Mouse (Mus musculus): Measurements from ENCODE around the gene Ceacam9. TPM values are rescaled to one million over a fixed set of nuclear protein-coding genes. Genes with fewer than 3 reads are reported as not detected.

The Ceacam9 gene
- total RNA-seq, 2 experiments from 2014 or later, result 0.22 TPM; not detected in 1

DNA sequence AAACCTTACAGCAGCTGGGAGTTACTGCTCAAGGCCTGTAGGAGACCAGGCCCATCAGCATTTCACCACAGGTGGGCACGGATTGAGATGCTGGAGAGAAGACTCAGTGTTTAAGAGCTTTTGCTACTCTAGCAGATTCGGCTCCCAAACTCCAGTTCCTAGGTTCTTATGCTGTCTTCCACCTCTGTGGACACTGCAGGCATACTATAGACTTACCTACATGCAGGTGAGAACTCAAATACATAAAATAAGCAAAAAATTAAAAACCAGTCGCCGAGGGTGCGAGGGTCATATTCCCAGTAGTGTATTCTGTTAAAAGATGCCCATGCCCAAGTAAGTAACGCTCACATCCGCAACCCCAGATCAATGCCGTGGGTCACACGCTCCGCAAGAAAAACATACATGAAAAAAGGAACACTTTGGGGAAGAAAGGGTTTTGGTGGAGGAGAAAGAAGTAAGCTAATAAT, 15.9 kb downstream of the Ceacam9 start:
- intact Hi-C loops (cut with DNase I), result no loop called here
- DNase-seq (ENCODE audit: low spot score in 2 of 2), result no peak

DNA sequence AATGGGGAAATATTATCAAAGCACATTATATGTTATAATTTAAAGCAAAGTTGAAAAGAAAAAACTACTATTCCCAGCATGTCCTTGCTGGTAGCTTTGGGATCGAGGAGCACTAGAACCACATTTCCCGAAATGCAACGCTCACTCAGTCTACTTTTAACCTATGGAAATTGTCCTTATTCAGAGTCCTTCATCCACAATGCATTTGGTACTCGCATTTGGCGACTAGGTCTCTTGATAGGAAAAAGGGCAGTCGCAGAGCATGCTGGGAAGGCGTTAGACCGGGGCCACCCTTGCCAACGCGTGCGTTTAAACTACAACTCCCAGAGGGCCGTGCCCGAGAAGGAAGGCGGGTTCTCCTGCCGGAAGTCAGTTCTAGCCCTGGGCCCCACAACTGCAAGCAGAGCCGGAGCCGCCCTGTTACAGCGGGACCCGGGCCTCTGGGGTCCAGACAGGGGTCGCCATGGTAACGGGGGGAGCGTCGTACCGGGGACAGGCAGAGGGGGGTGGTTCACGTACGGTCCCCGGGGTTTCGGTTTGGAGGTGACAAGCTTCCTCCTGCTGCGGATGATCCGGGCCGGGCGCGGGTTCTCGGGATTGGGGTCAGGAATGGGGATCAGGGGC, 16.5 kb downstream of the Ceacam9 start, which contains the start of gene Ap2s1:
Ap2s1 (plus strand) TSS at position 338 of the 624 bp plus-strand sequence.
- intact Hi-C loops (cut with DNase I), result no loop called here
- DNase-seq (ENCODE audit: low spot score in 2 of 2), result peak; percentile 98

DNA sequence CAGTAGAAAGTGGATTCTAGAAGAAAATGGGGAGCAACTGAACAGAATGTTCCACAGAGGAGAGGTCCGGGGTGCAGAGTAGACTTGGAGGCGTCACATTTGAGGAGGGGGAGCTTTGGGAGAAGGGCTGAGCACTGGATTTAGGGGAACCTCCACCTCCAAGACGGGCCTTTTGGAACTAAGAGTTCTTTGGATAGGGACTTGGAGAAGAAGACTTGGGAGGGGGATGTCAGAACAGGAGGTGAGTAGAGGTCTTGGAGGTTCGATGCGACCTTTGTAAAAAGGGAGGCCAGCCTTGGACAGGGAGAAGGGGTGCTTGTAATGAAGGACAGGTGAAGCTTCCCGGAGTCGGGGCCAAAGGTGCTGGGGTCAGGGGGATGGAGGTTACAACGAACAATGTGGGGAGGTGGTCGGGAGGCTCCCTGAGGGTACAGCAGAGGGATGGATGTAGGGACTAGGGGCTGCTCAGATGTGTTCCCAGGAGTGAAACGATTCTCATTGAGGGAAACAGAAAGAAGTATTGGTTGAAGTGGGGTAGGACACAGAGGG, 17.4 kb downstream of the Ceacam9 start:
- no peak for DNase-seq (ENCODE audit: low spot score in 2 of 2)

DNA sequence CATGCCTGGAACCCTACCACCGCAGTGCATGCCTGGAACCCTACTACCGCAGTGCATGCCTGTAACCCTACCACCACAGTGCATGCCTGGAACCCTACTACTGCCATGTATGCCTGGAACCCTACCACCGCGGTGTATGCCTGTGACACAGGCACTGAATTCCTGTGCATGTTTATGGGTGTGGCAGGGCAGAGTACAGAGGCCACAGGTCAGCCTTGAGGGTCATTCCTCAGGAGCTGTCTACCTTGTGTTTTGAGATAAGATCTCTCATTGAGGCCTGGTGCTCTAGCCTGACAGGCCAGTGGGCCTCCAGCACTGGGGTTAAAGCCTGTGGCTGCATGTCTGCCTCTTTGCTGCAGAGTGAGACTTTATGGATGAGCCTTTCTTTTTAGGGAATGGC, 23.6 kb downstream of the Ceacam9 start:
- intact Hi-C loops (cut with DNase I), result loop anchor here (10.0 kb wide), 1 partner anchor 139 kb away; no protein-coding TSS in a partner anchor
- DNase-seq (ENCODE audit: low spot score in 2 of 2), result no peak

More for the DNA sequence above, 17.4 kb downstream of the Ceacam9 start:
- intact Hi-C loops (cut with DNase I), result no loop called here

DNA sequence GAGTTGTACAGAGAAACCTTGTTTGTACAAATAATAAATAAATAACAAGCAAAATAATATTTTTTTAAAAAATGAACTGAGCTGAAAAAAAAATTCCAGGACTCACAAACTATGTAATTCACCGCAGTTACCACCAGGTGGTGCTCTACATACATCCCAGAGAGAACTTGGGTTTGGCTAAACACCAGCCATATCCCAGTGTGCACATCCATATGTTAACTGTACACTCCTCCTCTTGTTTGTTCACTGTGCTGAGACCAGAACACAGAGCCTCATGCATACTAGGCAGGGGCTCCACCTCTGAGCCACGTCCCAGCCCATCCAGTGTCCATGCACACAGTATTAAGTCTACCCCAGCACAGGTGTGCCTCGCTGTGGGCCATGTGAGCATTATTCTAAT, 24.4 kb downstream of the Ceacam9 start:
- intact Hi-C loops (cut with DNase I), result loop anchor here (2.0 to 10.0 kb wide), 2 partner anchors 63 to 139 kb away; no protein-coding TSS in a partner anchor
- DNase-seq (ENCODE audit: low spot score in 2 of 2), result no peak

- intact Hi-C loops (cut with DNase I), result loop anchor here (2.0 to 10.0 kb wide), 2 partner anchors 61 to 137 kb away; no protein-coding TSS in a partner anchor
- no peak for DNase-seq (ENCODE audit: low spot score in 2 of 2)
Observed at GRCm38 (mm10) chr7:16747656-16748055, 25.9 kb downstream of the Ceacam9 start.

GRCm38 (mm10) chr7:16752016-16752415, 30.3 kb downstream of the Ceacam9 start:
- intact Hi-C loops (cut with DNase I), result no loop called here
- peak in 1 of 2 experiments; percentile 29 for DNase-seq (ENCODE audit: low spot score in 2 of 2)

DNA sequence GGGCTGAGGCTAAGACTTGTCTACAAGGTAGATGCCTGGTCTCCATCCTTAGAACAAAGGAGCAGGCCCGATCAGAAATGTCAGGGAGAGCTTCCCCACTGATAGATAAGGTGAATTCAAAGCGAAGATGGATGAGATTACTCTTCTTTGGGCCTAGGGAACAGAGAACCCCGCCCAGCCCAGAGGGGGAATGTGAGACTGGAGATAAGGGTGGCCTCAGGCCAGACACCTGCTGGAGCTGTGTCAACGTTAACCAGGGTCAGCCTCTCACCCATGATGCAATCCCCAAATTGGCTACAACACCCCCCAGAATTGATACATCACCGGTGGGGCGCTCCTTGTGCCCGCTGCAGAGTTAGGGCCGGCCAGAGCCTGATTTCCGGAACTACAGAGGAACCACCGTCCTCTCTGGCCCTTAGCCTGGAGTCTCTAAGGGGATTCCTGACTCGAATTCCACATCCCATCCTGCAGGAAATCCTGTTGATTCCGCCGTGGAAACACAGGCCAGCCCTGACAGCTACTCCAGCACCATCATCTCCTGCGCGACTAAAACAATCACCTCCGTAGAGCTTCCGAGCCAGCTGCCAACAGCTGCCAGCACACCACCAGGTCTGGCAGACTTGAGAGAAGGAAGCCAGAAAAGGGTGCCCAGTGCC, 33.8 kb downstream of the Ceacam9 start:
- intact Hi-C loops (cut with DNase I), result no loop called here
- no peak for DNase-seq (ENCODE audit: low spot score in 2 of 2)

DNA sequence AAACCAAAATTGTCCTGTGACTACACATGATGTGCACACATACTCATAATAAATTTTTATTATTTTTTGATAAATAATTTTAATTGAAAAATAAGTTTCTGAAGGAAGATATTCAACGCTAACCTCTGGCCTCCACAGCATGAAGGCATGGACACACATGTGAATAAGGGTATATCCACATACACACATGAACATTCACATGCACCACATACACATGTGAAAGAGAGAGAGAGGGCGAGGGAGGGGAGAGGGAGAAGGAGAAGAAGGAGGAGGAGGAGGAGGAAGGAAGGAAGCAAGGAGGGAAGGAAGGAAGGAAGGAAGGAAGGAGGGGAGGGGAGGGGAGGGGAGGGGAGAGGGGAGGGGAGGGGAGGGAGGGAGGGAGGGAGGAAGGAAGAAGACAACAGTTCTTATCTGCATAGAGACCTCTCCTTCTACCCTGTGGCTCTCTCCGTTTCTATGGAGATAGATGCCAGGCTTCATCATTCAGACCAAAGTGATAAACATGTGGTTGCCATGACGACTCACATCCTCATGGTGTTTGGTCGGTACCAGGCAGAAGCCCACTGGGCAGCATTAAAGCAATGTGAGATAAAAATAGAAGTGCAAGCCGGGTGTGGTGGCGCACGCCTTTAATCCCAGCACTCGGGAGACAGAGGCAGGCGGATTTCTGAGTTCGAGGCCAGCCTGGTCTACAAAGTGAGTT, 37.3 kb downstream of the Ceacam9 start:
- DNase-seq (ENCODE audit: low spot score in 2 of 2), result no peak
- intact Hi-C loops (cut with DNase I), result no loop called here

DNA sequence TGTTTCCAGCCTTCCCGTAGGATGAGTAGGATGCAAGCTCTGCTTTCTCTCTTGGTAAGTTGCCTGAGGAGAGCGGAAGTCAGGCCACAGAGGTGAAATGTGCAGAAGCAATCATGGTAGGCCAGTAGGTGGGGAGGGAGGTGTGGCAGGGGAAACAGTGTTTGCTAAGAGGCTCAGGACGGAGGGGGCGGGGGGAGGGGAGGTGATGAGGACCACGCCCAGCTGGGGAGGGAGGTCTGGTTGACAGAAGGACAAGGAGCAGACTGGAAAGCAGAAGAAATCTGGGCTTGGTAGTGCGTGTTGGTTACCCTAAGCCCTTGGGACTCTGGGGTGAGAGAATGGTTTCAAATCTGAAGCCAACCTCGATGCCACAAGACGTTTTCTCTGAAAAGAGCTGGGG, 38.6 kb downstream of the Ceacam9 start:
- DNase-seq (ENCODE audit: low spot score in 2 of 2), result no peak
- intact Hi-C loops (cut with DNase I), result no loop called here

DNA sequence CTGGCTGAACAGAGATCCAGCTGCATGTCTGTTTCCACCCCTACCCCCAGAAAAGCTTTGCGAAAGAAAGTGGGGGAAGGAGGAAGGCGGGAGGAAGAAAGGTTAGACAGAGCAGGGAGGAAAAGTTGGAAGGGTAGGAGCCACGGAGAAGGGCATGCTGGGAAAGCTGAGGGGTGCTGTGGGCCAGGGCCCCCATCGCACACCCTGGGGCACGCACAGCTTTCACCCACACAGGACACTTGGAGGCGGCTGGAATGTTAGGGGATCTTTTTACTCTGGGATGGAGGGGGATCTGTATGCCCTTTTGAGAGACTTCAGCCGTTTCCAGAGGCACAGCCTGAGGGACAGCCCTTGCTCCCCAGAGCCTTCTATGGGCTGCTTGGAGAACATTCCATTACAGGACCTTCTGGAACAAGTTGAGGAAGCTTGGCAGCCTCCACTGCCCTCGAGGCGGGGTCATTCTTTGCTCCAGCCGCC, 39.3 kb downstream of the Ceacam9 start:
- intact Hi-C loops (cut with DNase I), result no loop called here
- DNase-seq (ENCODE audit: low spot score in 2 of 2), result no peak

DNA sequence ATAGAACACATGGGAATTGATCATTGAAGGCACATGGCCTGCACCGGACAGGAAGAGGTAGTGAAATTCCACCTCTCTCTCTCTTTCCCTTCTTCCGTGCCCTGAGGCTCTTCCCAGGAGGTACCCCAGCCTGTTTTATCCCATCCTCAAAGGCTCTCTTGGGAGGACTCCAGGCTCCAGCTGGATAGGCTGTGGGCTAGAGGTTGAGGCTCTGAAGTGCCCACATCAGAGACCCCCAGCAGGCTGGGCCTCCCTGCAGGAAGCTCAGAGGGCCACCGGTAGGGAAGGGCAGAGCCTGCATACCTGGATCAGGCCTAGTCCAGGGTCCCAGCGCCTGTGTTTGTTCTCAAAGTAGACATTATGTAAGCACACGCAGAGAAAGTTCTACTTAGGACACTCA, 39.9 kb downstream of the Ceacam9 start:
- no peak for DNase-seq (ENCODE audit: low spot score in 2 of 2)
- intact Hi-C loops (cut with DNase I), result no loop called here

DNA sequence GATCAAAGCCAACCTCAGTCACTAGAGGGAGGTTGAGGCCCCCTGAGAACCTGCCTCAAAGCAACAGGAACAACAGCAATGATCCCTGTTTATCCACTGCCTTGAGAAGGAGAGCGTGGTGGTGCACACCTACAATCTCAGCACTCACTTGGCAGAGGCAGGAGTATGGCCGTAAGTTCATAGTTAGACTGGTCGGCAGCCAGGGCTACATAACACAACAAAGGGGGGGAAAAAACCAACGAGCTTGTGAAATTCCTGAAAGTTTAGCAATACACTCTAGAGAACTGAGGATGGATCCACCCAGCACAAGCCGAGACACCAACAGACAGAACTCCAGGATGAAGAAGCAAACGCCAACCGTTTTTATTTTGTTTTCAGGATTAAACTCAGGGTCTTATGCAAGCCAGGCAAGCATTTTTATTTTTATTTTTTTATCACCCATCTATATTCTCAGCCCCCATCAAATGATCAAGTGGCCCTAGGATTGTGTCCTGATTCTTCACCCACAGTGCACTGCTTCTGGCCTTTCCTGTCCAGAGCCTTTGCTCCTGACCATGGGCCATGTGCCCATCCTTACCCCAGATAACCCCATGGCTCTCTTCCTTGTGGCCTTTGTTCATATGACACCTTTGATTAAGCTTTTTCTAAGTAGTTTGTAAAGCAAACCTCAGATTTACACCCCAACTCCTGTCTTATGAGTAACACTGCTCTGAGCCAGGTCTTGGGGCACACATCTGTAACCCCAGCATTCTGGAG, 41.9 kb downstream of the Ceacam9 start:
- intact Hi-C loops (cut with DNase I), result no loop called here
- DNase-seq (ENCODE audit: low spot score in 2 of 2), result no peak

- intact Hi-C loops (cut with DNase I), result no loop called here
- DNase-seq (ENCODE audit: low spot score in 2 of 2), result no peak
Observed at GRCm38 (mm10) chr7:16766443-16766842, 44.7 kb downstream of the Ceacam9 start.

Other genes with a start within 250 kb of the Ceacam9 start
- gene Npas1, start 244.2 kb upstream of the Ceacam9 start, total RNA-seq (2021), result 1 to 10 TPM; 9.9 to 10.0 TPM
- gene Arhgap35, start 106.9 kb upstream of the Ceacam9 start, total RNA-seq (2021), result 100 to 1,000 TPM; 134 to 138 TPM
- gene Ceacam15, start 46.2 kb upstream of the Ceacam9 start, total RNA-seq (2021), result not detected
- gene Ap2s1, start 16.5 kb downstream of the Ceacam9 start, total RNA-seq (2021), result 100 to 1,000 TPM; 264 to 316 TPM
- gene Slc1a5, start 59.4 kb downstream of the Ceacam9 start, total RNA-seq (2021), result 1 to 10 TPM; 3.7 to 7.6 TPM
- 100 to 1,000 TPM; 310 to 320 TPM for gene Strn4, start 94.0 kb downstream of the Ceacam9 start, total RNA-seq (2021)
- 10 to 100 TPM; 50.4 to 62.8 TPM for gene Fkrp, start 94.8 kb downstream of the Ceacam9 start, total RNA-seq (2021)
- gene Prkd2, start 121.0 kb downstream of the Ceacam9 start, total RNA-seq (2021), result 1 to 10 TPM; 3.1 to 7.1 TPM
- 100 to 1,000 TPM; 179 to 210 TPM for gene Dact3, start 153.4 kb downstream of the Ceacam9 start, total RNA-seq (2021)
- gene Gng8, start 169.9 kb downstream of the Ceacam9 start, total RNA-seq (2021), result 1 to 10 TPM; 2.8 to 4.0 TPM
- gene Ptgir, start 184.6 kb downstream of the Ceacam9 start, total RNA-seq (2021), result under 1 TPM in 1 of 2 experiments, not detected in 1; 0.10 TPM
- gene Calm3, start 202.2 kb downstream of the Ceacam9 start, total RNA-seq (2021), result 1,000 to 10,000 TPM; 1,705 to 2,029 TPM
- 100 to 1,000 TPM; 249 to 288 TPM for gene Pnmal2, start 222.8 kb downstream of the Ceacam9 start, total RNA-seq (2021)
- 100 to 1,000 TPM; 109 to 111 TPM for gene Pnmal1, start 237.8 kb downstream of the Ceacam9 start, total RNA-seq (2021)